Mouse (Mus musculus): ENCODE data around the gene Gys2.

Gene Gys2

DNA sequence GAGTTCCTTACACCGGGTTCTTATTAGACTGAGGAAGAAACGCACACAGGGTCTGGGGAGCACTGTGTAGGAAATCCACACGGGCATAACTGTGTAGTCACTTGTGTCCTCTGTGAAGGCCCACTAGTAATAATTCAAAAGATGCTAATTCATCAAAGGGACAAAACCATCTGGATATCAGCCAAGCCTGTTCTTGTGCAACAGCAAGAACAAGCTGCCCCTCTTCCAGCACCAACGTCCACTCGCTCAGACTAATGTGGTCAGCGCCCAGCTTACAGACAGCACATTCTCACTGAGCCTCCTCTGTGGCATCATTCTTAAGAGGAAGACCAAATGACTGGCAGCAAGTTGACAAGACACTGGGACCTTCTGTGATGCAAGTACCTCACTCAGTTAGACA, 92.9 kb downstream of the Gys2 start:
- no peak for ATAC-seq (ENCODE audit: insufficient number of reproducible peaks, low FRiP score, low TSS enrichment)

DNA sequence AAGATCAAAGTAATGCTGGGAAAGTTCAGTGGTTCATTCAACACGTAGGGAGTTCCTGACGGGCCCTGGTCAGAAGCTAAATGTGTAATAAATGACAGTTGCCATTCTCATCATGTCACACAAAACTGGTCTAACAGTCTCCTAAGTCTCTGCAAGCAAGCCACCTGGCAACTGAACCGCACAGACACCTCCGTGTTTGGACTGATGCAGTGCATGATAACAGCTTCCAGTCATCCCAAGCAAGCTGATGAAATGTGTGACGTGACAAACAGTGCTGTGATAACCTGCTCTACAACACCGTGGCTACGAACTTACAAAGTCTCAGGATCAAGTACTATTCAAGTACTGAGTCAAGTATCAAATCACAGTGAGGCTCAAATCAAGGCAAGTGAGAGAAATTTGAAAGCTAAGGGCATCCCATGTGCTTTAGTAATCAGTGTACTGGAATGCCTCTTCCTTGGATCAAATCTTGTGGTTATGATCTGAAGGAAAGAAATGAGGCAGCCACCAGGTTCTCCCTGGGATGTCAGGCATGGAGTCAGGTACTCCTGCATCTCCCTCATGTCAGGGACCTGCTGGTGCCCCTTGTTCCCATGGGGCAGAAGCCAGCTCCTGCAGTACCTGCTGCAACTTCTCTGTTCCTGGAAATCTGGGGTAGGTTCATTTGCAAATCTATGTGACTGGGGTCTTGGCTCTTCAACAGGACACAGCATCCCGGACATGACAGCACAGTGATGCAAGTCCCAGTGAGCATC, 94.2 kb downstream of the Gys2 start:
- no peak for ATAC-seq (ENCODE audit: insufficient number of reproducible peaks, low FRiP score, low TSS enrichment)

DNA sequence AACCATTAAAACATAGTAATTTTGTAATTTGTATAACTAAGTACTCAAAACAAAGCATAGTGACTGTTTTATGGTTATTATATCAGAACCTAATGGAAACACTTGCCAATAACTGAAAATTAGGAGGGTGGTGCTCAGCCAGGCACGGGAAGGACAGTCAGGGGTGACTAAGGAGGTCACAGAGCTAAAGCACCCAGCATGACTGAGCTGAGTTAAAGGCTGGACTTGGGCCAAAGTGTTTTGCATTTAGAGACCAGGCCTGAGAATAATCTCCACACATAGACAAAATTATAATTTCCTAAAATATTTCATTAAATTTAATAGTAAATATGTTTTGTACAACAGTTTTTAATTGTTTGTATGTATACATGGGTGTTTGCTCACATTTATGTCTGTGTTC, 95.8 kb downstream of the Gys2 start:
- no peak for ATAC-seq (ENCODE audit: insufficient number of reproducible peaks, low FRiP score, low TSS enrichment)
